Mouse (Mus musculus): ENCODE data around the gene Hbp1. TPM values are rescaled to one million over a fixed set of nuclear protein-coding genes. Genes with fewer than 3 reads are reported as not detected.

The Hbp1 gene
- polyA plus RNA-seq, 2 experiments, result 102 to 142 TPM

DNA sequence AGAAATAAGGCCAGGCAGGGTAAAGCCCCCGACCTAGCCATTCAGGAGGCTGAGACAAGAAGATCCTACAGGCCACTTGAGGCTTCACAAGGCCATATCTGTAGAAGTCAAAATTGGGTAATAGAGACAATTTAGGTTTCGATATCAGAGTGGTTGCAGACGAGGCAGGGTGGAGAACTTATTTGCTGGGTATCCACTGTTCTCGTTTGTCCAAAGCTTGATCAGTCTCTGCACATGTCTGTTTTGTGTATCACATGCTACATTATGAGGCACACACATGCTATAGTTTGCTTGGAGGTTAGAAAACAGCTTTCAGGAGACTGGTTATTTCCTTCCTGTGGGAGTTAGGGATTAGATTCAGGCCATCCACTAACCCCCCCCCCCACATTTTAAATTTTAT is 5.5 kb upstream of the Hbp1 start:
- H3K4me1 ChIP-seq (ENCODE audit: control insufficient read depth, insufficient read depth, low read length), result 0 out of 2 replicates have a peak, but pooled peaks cover 3% of the 10 kb centered on the region
- H3K27ac ChIP-seq (replicated peaks; ENCODE audit: low read depth, low read length), result no peak overlapping the region
- H3K9ac ChIP-seq (ENCODE audit: low read depth, low read length, severe bottlenecking), result no peak overlapping the region
- 77% methylated on average over 4 of the region's 4 CpGs for WGBS
- no peaks in the 10 kb centered on the region for H3K36me3 ChIP-seq (ENCODE audit: control insufficient read depth, insufficient read depth, low read length)
- no peaks in the 10 kb centered on the region for H3K9me3 ChIP-seq (ENCODE audit: control insufficient read depth, low read length)
- no peak overlapping the region for H3K4me2 ChIP-seq (replicated peaks; ENCODE audit: low read depth, low read length, severe bottlenecking)
- ATAC-seq (ENCODE audit: low FRiP score, low read depth) (no peak), DNase-seq (ENCODE audit: low spot score) (no peak)
- H3K27me3 ChIP-seq (ENCODE audit: control insufficient read depth, insufficient read depth, low read length), result no peaks in the 10 kb centered on the region
- TF ChIP-seq POLR2A (IDR thresholded peaks at IDR 0.05; ENCODE audit: borderline replicate concordance, extremely low read depth, insufficient read depth, insufficient read length), result no peak
- no peak overlapping the region for H3K4me3 ChIP-seq (replicated peaks; ENCODE audit: low read length)

DNA sequence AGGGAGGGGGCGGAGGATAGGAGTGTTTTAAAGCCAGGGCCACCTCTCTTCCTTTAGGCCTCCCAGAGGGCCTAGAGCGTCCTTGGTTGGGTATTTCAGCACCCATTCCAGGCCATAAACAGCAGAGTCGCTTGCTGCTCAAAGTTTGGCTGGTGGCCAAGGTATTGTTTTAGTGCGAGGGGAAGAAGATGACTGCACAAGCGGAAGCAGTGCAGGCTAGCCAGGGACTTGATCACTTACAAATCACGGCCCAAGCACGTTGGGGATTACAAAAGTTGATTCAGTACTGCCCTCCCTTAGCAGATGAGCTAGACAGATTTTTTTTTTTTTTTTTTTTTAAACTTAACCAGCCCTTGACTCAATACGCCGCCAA is 310 bp upstream of the Hbp1 start:
- DNase-seq (ENCODE audit: low spot score), result no peak
- no peaks in the 10 kb centered on the region for H3K36me3 ChIP-seq (ENCODE audit: control insufficient read depth, insufficient read depth, low read length)
- H3K4me2 ChIP-seq (replicated peaks; ENCODE audit: low read depth, low read length, severe bottlenecking), result peak overlapping the region; percentile 72
- ATAC-seq (ENCODE audit: low FRiP score, low read depth), result no peak
- no peaks in the 10 kb centered on the region for H3K9me3 ChIP-seq (ENCODE audit: control insufficient read depth, low read length)
- peak overlapping the region; percentile 46 for H3K9ac ChIP-seq (ENCODE audit: low read depth, low read length, severe bottlenecking)
- peak overlapping the region; percentile 53 for H3K27ac ChIP-seq (replicated peaks; ENCODE audit: low read depth, low read length)
- peak overlapping the region; percentile 86 for H3K4me3 ChIP-seq (replicated peaks; ENCODE audit: low read length)
- WGBS, result 6% methylated on average over 9 of the region's 9 CpGs
- H3K4me1 ChIP-seq (ENCODE audit: control insufficient read depth, insufficient read depth, low read length), result no peaks in the 10 kb centered on the region; the same call in 1 of the 2 replicates
- no peaks in the 10 kb centered on the region for H3K27me3 ChIP-seq (ENCODE audit: control insufficient read depth, insufficient read depth, low read length)
- no peak for TF ChIP-seq POLR2A (IDR thresholded peaks at IDR 0.05; ENCODE audit: borderline replicate concordance, extremely low read depth, insufficient read depth, insufficient read length)

GRCm38 (mm10) chr12:31949193-31949741 is 1.1 kb downstream of the Hbp1 start:
- H3K27me3 ChIP-seq (ENCODE audit: control insufficient read depth, insufficient read depth, low read length), result no peaks in the 10 kb centered on the region
- peak overlapping the region; percentile 96 for H3K9ac ChIP-seq (ENCODE audit: low read depth, low read length, severe bottlenecking)
- no peaks in the 10 kb centered on the region for H3K36me3 ChIP-seq (ENCODE audit: control insufficient read depth, insufficient read depth, low read length)
- peak overlapping the region; percentile 99 for H3K27ac ChIP-seq (replicated peaks; ENCODE audit: low read depth, low read length)
- peak overlapping the region; percentile 63 for H3K4me2 ChIP-seq (replicated peaks; ENCODE audit: low read depth, low read length, severe bottlenecking)
- under 1% methylated on average over 47 of the region's 58 CpGs for WGBS
- H3K9me3 ChIP-seq (ENCODE audit: control insufficient read depth, low read length), result no peaks in the 10 kb centered on the region
- 0 out of 2 replicates have a peak, but pooled peaks have one; percentile 35 for TF ChIP-seq POLR2A (IDR thresholded peaks at IDR 0.05; ENCODE audit: borderline replicate concordance, extremely low read depth, insufficient read depth, insufficient read length)
- H3K4me3 ChIP-seq (replicated peaks; ENCODE audit: low read length), result peak overlapping the region; percentile 86
- peak; percentile 91 for DNase-seq (ENCODE audit: low spot score)
- ATAC-seq (ENCODE audit: low FRiP score, low read depth), result peak; percentile 66
- no peaks in the 10 kb centered on the region; the same call in 1 of the 2 replicates for H3K4me1 ChIP-seq (ENCODE audit: control insufficient read depth, insufficient read depth, low read length)

- H3K4me3 ChIP-seq (replicated peaks; ENCODE audit: low read length), result peak overlapping the region; percentile 86
- 20% methylated on average over 7 of the region's 7 CpGs for whole genome bisulfite sequencing
- DNase-seq (ENCODE audit: low spot score), result no peak
These were observed 2.0 kb downstream of the Hbp1 start for GRCm38 (mm10) chr12:31948101-31949000.

GRCm38 (mm10) chr12:31947476-31947875 is 2.9 kb downstream of the Hbp1 start:
- H3K4me2 ChIP-seq (replicated peaks; ENCODE audit: low read depth, low read length, severe bottlenecking), result no peak overlapping the region
- TF ChIP-seq POLR2A (IDR thresholded peaks at IDR 0.05; ENCODE audit: borderline replicate concordance, extremely low read depth, insufficient read depth, insufficient read length), result no peak
- 91% methylated on average over 5 of the region's 5 CpGs for WGBS
- DNase-seq (ENCODE audit: low spot score) (no peak), ATAC-seq (ENCODE audit: low FRiP score, low read depth) (no peak)
- no peaks in the 10 kb centered on the region for H3K9me3 ChIP-seq (ENCODE audit: control insufficient read depth, low read length)
- H3K27me3 ChIP-seq (ENCODE audit: control insufficient read depth, insufficient read depth, low read length), result no peaks in the 10 kb centered on the region
- H3K36me3 ChIP-seq (ENCODE audit: control insufficient read depth, insufficient read depth, low read length), result peaks cover 14% of the 10 kb centered on the region
- no peak overlapping the region for H3K4me3 ChIP-seq (replicated peaks; ENCODE audit: low read length)
- no peak overlapping the region for H3K27ac ChIP-seq (replicated peaks; ENCODE audit: low read depth, low read length)
- no peaks in the 10 kb centered on the region; the same call in 1 of the 2 replicates for H3K4me1 ChIP-seq (ENCODE audit: control insufficient read depth, insufficient read depth, low read length)
- H3K9ac ChIP-seq (ENCODE audit: low read depth, low read length, severe bottlenecking), result no peak overlapping the region

More at GRCm38 (mm10) chr12:31948101-31949000, 2.0 kb downstream of the Hbp1 start:
- H3K9me3 ChIP-seq (ENCODE audit: control insufficient read depth, low read length), result no peaks in the 10 kb centered on the region
- peak overlapping the region; percentile 96 for H3K9ac ChIP-seq (ENCODE audit: low read depth, low read length, severe bottlenecking)
- no peaks in the 10 kb centered on the region for H3K27me3 ChIP-seq (ENCODE audit: control insufficient read depth, insufficient read depth, low read length)
- no peak for TF ChIP-seq POLR2A (IDR thresholded peaks at IDR 0.05; ENCODE audit: borderline replicate concordance, extremely low read depth, insufficient read depth, insufficient read length)
- H3K4me2 ChIP-seq (replicated peaks; ENCODE audit: low read depth, low read length, severe bottlenecking), result peak overlapping the region; percentile 63
- no peaks in the 10 kb centered on the region; the same call in 1 of the 2 replicates for H3K4me1 ChIP-seq (ENCODE audit: control insufficient read depth, insufficient read depth, low read length)
- no peak for ATAC-seq (ENCODE audit: low FRiP score, low read depth)
- H3K27ac ChIP-seq (replicated peaks; ENCODE audit: low read depth, low read length), result peak overlapping the region; percentile 99
- H3K36me3 ChIP-seq (ENCODE audit: control insufficient read depth, insufficient read depth, low read length), result peaks cover 5% of the 10 kb centered on the region

All from limb, embryonic 14.5 days (tissue).